Mouse (Mus musculus): ENCODE measurements around the gene B430306N03Rik.
"Not testable (repeated sequence)": the region's sequence is repeated elsewhere in the genome, so short reads cannot be mapped to it uniquely, and the experiment has no call there.

Gene B430306N03Rik

DNA sequence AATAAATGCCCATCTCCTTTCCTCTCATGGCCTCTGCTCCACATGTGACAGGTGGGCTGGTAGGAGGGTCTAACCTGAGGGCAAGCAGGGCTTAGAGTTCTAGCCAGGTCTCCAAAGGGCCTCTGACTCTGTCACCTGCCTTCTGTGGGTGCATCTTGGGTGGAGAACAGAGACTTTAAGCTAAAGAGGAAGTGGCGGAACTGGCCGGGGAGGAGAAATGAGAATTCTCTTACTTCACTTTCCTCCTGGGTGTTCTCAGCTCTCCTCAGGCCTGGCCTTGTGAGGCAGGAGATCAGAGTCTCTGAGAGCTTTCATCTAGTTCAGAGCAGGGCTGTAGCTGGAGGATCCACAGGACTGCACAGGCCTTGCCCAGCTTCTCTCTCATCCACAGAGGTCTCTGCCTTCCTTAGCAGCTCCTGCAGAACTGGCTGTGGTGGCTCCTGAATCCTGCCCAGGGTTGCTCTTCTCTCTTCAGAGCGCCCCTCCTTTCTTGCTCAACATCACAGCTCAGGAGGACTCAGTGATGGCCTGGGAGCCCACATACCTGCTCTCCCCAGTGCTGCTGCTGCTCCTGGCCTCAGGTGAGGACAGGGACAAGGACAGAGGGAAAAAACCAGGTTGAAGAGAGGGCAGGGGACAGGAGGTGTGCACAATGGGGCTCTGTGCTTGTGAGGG lies at the start of gene B430306N03Rik:
Gene B430306N03Rik, plus strand, starts transcription at position 237 of the 675 bp plus-strand sequence.
- not testable (repeated sequence) for DNase-seq (ENCODE audit: low read depth, low spot score)

DNA sequence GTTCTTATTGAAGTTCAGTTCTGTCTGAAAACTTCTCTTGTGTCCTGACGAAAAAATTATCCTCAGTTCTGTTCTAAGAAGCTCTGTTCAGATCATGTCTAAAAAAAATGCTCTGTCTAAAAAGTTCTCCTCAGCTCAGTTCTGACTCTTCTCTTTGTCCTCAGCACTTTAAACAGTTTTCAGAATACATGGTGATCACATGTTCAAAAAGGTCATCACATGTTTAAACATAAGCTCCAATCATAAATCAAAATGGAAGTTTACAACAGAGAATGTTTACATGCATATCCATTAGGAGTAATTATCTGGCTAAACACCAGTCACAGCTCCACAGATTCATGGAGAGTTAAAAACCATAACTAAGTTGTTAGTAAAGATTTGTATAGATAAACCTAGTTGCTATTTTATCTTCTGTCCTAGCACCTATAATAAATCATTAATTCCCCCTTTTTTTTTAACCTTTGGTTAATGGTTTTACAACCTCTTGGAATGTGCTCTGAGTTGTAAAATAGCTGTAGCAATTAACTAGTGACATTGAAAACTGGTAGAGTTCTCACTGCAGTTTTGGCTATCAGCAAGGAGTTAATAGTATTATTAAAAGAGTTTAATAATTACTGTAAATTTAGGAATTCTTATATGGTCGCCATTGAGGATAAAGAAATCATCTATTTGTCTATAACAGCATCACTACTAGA lies 49.2 kb upstream of the B430306N03Rik start:
- DNase-seq (ENCODE audit: low read depth, low spot score): no peak

DNA sequence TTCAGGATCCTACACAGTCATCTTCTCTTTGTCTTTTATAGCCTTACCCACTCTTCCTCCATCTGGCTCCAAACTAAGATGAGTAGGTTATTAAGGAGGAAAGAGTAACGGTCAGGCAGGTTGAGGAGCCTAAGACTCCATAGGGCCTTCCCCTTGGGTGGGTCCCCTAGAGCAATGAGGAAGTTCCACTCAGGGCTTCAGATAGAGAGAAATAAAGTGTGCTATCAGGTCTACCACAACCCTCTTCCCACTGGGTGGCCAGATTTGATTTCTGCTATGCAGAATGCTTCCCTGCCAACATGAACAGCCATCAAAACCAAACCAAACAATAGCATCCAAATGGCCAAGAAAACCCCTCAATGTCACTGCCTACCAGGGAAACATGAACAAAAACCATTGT lies 48.4 kb upstream of the B430306N03Rik start:
- no peak for DNase-seq (ENCODE audit: low read depth, low spot score)

DNA sequence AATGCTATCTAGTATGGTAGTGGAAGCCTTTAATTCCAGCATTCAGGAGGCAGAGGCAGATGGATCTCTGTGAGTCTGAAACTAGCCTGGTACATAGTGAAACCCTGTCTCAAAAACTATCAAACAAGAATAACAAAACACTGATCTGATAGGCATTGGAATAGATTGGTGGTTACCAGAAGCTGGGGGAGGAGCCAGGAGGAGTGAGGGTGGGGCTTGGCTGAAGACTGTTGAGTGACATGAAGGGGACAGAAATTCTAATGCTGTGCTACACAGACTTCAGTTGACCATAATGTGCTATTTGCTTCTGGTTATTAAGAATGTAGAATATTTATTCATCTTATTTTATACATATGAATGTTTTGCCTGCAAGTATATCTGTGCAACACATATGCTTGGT lies 47.7 kb upstream of the B430306N03Rik start:
- no peak for DNase-seq (ENCODE audit: low read depth, low spot score)

DNA sequence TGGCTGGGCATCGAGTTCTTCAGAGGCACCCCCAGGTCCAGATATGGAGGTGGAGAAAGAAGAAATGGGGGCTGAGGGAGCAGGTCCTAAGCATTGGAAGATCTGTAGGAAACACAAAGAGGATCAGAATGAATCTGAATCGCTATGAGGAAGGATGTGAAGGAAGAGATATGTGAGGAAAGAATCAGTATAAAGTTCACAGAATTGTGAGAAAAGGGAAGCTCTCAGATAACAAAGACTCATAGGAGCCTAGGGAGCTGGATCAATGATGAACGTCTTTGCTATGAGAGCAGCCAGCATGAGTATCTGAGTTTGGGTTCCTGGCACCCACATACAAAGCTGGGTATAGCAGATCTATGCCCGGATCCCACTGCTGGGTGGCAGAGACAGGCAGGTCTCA lies 46.1 kb upstream of the B430306N03Rik start:
- DNase-seq (ENCODE audit: low read depth, low spot score): no peak

DNA sequence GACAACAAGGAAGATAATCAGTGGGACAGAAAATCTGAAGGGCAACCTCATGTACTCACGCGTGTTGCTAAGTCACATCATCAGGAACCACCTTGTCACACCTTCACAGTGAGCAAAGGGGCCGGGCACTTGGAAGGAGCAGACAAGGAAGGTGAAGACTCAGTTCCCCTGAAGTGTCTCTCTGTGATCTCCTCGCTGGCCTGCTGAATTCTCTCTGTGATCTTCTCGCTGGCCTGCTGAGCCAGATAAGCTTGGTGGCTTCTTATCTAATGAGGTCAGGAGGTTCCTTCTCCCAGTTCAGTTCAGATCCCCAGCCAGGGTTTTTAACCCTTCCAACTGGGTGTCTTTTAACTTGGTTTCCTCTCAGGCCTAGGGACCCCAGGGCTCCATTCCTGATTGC lies 43.8 kb upstream of the B430306N03Rik start:
- DNase-seq (ENCODE audit: low read depth, low spot score): peak; percentile 32

DNA sequence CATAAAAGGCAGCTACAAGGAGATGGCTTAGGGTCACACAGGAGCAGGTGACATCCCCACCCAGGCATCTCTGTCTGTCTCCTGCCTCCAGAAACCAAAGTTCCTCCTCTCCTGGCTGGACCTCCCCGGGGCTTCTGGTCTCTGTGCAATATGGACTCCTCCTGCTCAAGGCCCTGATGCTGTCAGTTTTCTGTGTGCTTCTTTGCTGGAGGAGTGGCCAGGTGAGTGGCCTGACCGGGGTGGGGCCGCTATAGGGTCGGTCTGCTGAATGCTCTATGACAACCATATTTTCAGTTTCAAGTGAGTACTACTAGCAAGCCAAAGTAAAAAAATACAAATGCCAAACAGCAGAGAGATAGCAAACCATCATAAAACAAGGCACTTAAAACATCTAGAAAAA lies 43.3 kb upstream of the B430306N03Rik start:
- no peak for DNase-seq (ENCODE audit: low read depth, low spot score)

DNA sequence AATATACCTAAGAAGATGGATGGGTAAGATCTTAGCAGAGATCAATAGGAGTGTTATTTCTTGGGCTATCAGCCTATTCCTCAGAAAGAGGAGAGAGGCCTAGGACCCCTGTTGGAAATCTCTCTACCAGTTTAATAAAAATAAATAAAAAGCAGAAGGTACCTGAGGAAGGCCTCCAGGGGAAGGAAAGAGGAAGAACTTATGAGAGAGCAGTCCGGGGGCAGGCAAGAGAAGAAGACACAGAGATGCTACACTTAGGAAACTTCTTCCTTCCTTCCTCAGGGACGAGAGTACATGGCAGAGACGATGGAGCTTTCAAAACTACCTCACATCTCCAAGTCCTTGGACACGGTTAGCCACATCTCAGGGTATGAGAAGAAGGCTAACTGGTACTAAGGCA lies 41.8 kb upstream of the B430306N03Rik start:
- no peak for DNase-seq (ENCODE audit: low read depth, low spot score)

DNA sequence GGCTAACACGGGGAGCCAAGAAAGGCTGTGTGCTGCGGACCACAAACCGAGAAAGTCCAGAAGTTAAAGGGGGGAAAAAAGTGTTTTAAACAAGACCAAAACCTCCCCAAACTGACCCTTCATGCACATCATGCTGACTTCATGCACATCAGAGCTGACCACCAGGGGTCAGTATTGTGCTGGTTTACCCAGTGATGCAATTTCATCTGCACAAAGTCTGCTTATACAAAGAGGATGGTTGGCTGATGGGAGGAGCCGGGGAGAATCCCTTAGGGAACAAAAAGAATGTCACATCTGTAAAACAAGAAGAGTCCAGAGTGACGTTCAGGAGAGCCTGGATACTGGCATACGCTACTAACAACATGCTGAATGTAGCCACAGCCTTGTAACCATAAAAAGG lies 41.1 kb upstream of the B430306N03Rik start:
- DNase-seq (ENCODE audit: low read depth, low spot score): peak; percentile 92

DNA sequence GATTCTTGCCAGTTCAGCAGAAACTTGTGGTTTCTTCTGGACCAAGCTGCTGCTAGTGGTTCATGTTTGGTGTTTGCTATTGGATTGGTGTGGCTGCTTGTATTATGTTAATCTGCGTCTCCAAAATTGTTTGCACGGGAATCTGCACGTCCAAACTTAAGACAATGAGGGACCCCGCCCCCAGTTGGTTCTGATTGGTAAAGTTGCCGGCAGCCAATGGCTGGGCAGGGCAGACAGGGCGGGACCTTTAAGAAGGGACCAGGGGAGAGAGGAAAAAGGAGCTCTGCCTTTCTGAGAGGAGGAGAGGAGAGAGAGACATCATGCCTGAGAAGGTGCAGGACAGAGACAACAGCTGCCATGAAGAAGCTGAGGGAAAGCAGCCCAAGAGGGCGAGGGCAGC lies 40.2 kb upstream of the B430306N03Rik start:
- peak; percentile 65 for DNase-seq (ENCODE audit: low read depth, low spot score)

DNA sequence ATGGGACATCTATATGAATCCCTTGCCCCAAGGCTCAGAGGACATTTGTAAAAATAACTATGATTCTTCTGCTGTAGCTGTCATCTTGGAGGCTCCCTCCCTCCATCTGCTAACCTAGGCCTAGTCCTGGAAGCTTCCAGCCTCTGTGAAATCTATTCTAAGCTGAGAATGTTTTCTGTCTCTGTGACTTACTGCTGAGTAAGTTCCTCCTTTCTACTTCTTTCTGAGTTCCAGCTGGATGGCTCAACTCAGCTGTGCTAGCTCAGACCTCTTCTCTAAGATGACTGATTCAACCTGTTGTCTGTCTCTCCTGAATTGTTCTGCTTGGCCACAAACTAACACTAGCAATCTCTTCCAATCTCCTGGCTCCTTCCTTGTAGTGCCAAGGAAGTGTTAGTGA lies 37.6 kb upstream of the B430306N03Rik start:
- DNase-seq (ENCODE audit: low read depth, low spot score): no peak

DNA sequence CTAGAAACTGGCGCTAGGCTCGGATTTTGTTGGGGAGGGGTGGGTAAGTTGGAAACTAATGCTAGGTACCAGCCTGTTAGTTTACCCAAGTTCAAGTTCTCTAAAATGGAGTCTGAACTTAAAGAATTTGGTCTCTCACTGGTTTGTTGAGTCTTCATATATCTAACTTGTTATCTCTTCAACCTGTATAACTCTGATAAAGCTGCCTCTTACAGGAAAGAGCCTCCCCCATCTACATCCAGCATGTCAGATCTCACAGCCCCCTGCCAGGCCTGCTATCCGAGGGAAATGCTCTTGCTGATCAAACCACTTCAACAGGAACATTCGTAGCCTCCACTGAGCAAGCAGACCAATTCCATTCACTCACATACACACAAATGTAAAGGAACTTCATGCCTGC lies 36.9 kb upstream of the B430306N03Rik start:
- DNase-seq (ENCODE audit: low read depth, low spot score): no peak

DNA sequence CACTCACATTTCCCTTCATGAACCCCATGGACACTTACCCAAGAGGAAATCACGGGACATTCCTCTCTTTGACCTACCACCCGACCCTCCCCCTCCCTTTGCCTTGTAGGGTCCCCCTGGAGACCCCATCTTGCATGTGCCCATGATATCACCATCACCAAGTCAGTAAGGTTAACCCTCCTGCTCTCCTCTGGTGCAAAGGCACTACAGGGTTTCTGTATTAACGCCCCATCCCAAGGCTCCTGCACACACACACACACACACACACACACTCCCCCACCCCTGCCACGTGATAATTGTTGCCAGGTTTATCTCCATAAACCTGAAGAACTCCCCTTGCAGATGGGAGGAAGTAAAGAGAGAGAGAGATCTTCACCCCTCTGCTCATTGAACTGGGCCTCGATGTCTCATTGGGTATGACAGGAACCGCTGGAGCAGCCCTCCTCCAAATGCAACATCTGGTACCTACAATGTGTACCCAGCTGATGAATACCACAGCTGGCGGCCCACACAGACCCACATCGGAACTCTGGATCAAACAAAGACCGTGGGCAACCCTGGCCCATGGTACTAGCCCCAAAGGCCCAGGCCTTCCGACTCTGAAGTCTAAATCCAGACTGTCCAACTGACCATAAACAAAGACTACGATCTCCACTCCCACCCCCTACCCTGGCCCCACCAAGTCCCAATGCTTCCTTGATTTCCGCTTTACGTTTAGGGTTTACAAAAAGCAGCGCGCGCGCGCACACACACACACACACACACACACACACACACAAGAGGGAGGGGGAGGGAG lies 34.8 kb upstream of the B430306N03Rik start:
- DNase-seq (ENCODE audit: low read depth, low spot score): no peak

DNA sequence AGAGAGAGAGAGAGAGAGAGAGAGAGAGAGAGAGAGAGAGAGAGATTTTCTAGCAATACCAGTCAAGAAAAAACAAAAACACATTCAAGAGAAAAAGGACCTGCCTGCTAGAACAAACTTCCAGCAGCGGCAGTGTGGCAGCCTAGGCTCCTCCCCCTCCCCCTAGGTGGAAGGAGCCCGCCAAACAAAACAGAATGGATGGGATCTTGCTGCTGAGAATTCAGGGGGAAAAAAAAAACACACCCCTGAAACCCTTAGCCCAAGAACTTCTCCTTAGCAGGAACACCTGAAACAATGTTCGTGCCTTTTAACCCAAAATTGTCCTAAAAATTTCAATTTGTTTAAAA lies 34.2 kb upstream of the B430306N03Rik start:
- peak; percentile 58 for DNase-seq (ENCODE audit: low read depth, low spot score)

DNA sequence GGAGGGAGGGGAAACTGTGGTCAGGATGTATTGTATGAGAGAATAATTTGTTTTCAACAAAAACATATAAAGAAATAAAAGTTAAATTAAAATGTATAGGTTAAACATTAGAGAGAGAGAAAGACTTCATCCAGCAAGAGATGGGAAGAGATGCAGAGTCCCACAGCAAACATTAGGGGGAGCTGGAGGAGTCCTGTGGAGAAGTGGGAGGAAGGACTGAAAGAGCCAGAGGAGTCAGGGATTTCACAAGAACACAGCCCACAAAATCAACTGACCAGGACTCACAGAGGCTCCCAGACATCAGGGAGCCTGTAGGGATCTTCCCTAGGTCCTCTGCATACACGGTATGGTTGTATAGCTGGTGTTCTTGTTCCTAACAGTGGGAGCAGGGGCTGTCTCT lies 29.2 kb upstream of the B430306N03Rik start:
- DNase-seq (ENCODE audit: low read depth, low spot score): peak; percentile 48

DNA sequence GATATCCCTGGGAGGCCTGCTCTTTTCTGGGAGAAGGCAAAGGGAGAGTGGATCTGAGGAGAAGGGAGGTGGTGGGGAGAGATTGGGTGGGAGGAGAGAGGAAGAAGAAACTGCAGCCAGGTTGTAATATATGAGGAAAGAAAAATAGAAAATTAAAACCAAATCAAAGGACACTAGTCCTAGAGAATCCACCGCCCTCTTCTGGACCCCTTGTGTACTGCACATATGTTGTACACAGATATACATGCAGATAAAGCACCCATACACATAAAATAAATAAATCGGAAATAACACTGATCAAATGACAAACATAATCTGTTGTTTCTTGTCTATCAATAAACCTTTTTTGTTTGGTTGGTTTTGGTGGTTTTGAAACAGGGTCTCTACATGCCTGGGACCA lies 28.7 kb upstream of the B430306N03Rik start:
- DNase-seq (ENCODE audit: low read depth, low spot score): peak; percentile 40

DNA sequence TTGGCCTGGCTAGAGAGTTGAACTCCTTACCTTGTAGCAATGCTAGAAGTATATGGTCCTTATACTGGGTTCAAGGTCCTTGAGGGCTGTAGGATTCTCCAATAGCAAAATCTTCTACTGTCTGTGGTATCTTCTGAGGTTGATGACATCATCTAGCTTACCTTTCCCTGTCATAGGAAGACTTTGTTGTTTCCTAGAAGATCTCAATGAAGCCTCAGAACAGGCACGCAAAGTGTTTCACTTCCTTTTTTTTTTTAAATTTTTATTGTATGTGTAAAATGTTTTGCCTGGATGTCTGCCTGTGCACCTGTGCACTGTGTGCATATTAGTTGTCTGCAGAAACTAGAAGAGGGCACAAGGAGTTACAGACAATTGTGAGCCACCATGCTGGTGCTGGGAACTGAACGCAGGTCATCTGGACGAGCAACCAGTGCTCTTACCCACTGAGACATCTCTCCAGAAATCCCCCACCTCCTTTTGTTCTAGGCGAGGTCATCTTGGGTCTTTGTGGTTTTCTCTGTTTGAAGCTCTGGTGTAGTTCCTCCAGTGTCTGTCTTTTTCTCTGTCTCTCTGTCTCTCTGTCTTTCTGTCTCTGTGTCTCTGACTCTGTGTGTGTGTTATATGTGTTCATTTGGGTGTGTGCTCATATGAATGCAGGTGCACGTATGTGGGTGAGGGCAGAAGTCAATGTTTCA lies 22.3 kb upstream of the B430306N03Rik start:
- no peak for DNase-seq (ENCODE audit: low read depth, low spot score)

DNA sequence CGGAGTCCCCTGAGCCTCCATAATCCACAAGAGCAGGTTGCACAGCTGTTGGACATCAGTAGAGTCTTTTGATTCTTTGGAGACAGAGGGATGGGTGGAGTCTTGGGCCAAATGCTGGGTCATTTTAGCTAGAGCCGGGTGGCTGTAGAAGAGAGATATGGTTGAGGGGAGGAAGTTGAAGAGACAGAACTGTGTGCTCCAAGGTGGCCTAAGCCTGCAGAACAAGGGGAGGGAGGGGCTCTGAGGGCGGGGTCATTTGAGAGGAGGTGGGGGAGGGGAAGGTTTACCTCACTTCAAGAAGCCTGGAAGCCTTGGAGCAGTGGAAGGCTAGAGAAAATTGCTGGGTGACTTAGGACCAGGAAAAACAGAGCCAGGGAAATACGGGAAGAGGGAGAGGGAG lies 16.7 kb upstream of the B430306N03Rik start, which contains the start of gene Treml2:
Gene Treml2, plus strand, starts transcription at position 296 of the 400 bp plus-strand sequence.
- DNase-seq (ENCODE audit: low read depth, low spot score): peak; percentile 85

DNA sequence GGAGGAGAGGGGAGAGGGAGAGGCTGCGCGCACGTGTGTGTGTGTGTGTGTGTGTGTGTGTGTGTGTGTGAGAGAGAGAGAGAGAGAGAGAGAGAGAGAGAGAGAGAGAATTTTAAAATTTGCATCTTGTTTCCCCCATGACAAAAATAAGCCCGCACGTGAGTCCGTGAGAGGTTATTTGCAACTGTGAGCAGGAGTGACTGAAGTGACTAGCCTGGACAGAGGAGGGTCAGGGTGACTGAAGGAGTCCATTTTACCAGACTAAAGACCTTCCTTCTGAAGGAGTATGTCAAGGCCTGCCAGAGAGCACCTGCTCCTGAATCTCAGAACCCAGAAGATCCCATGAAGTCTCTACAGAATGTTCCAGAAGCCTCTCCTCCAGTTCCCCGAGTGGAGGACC lies 16.2 kb upstream of the B430306N03Rik start:
- DNase-seq (ENCODE audit: low read depth, low spot score): no peak

DNA sequence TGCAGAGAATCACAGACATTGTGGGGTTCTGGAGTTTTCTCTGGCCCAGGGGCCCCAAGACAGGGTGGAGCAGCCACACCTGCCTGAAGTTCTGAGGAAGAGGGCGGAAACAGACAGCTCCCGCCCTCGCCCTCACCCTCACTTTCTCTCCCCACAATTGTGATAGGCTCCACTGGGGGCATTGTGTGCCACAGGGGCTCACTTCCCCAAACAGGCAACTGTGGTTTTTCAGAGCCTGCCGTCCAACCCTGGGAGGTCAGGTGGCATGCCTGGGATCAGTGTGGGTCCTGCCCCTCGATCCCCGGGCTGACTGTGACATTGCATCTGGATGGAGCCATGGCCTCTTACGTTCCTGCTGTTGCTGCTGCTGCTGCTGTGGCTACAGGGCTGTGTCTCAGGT lies 15.7 kb upstream of the B430306N03Rik start:
- no peak for DNase-seq (ENCODE audit: low read depth, low spot score)

DNA sequence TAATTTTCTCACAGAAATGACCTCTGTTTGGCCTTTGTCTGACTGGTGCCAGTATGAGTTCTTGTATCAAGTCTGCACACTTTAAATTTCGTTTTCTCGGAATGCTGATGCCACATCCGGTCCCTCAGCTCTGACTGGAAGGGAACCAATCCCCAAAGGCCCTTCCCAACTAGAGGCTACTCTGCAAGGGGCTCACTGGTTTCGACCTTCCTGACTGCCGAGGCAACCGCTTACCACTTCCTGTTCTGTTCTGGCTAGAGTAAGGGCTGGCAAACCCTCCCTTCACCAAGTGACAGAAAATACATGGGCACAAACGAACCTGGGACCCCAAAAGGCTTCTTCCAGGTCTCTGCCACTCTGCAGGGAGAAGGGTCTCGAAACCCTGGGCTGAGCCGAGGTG lies 15.1 kb upstream of the B430306N03Rik start:
- DNase-seq (ENCODE audit: low read depth, low spot score): no peak

DNA sequence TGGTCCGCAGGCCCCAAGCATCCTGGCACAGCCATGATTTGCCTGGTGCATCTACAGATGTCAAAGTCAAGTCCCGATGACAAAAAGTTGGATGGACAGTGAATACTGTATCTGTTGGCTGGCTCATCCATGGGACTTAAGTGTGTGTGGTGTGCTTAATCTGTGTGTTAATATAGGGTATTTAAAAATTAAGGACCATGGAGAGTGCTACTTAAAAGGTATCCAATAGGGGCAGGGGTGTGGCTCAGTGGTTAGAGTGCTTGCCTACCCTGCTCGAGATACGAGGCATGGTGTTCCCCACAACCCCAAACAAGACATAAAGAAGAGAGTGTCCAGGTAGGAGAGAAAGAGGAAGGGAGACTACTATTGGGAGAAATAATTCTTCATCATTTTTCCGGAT lies 14.1 kb upstream of the B430306N03Rik start:
- DNase-seq (ENCODE audit: low read depth, low spot score): no peak
